Mouse (Mus musculus): ENCODE measurements around the gene Poc5. TPM values are rescaled to one million over a fixed set of nuclear protein-coding genes. Genes with fewer than 3 reads are reported as not detected.

Poc5 gene
- polyA plus RNA-seq (2017; shearing (Covaris generic)) = 23.2 TPM

GRCm38 (mm10) chr13:96388042-96388888 lies at the start of gene Poc5:
TSS of gene Poc5 (plus strand) at chr13:96388294.

Other genes with a start within 250 kb of the Poc5 start
- not detected for gene Ankdd1b, start 82.9 kb downstream of the Poc5 start, polyA plus RNA-seq (2017; shearing (Covaris generic))
- not detected for gene Gm17622, start 102.4 kb downstream of the Poc5 start, polyA plus RNA-seq (2017; shearing (Covaris generic))
- gene Polk, start 154.3 kb downstream of the Poc5 start, polyA plus RNA-seq (2017; shearing (Covaris generic)) = 9.5 TPM
- gene Col4a3bp, start 154.3 kb downstream of the Poc5 start, polyA plus RNA-seq (2017; shearing (Covaris generic)) = 42.5 TPM

Measured in naive thymus-derived CD4-positive, alpha-beta T cell, adult 5 months (primary cell).